ENCODE assay signal across 14 mouse cellular contexts in the genomic region with DNA sequence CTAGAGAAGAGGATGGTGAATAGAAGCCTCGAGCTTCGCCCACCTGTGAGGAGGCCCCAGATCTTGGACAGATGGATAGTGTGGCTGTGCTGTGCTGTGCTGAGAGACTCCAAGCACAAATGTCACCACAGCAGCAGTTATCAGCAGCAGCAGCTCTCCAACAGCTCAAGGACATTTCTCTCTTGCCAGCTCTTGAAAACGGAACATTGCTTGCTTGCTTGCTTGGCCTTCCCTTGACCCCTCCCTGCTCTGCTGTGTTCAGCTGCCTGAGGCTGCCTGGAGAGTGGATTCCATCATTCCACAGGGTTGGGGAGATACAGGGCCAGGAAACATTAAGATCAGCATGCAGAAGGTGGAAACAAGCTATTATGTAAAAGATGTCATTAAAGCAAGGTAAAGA. TPM values are rescaled to one million over a fixed set of nuclear protein-coding genes. Genes with fewer than 3 reads are reported as not detected.
DNase-seq lines count a peak whose midpoint lies in the region; ATAC-seq and TF ChIP-seq lines count a peak whose summit lies in the region.
"Not testable (repeated sequence)": the region's sequence is repeated elsewhere in the genome, so short reads cannot be mapped to it uniquely, and the experiment has no call there.
"Had no signal": no experiment of that assay in that cellular context is flagged by ENCODE, and none has a peak within 500 bp of the region (broad histone marks: within the 10 kb centered on the region; RNA-seq: fewer than 3 reads in every experiment).

No protein-coding gene starts in this region.

- H3K36me3 ChIP-seq in heart, embryonic 12.5 days; heart, embryonic 14.5 days (ENCODE audit: control insufficient read depth, insufficient read depth, low read length); heart, embryonic 16.5 days (ENCODE audit: control insufficient read depth, insufficient read depth); kidney, postnatal 0 days (ENCODE audit: insufficient read depth, low read length); lung, embryonic 16.5 days (ENCODE audit: control insufficient read depth, insufficient read depth, low read length): not testable (repeated sequence)

- DNase-seq in kidney, adult 9 months, result peak; percentile 26
- DNase-seq in kidney, postnatal 0 days (ENCODE audit: low spot score), result not testable (repeated sequence)

- H3K4me2 ChIP-seq in heart, embryonic 12.5 days; heart, embryonic 14.5 days (ENCODE audit: low read length); heart, embryonic 16.5 days (ENCODE audit: low read depth, low read length); kidney, postnatal 0 days (ENCODE audit: low read length); lung, embryonic 16.5 days (ENCODE audit: low read depth, low read length): not testable (repeated sequence)

- not testable (repeated sequence) for H3K27me3 ChIP-seq in heart, embryonic 12.5 days (replicated peaks); heart, embryonic 14.5 days (ENCODE audit: control insufficient read depth, insufficient read depth, low read length); heart, embryonic 16.5 days (ENCODE audit: control insufficient read depth, insufficient read depth, low read length); kidney, postnatal 0 days (ENCODE audit: insufficient read depth, low read length); lung, embryonic 16.5 days (ENCODE audit: control insufficient read depth, insufficient read depth, low read depth, low read length)

- not testable (repeated sequence) for H3K27ac ChIP-seq in heart, embryonic 12.5 days (ENCODE audit: poor library complexity, severe bottlenecking); heart, embryonic 14.5 days (replicated peaks in 1 of 2; ENCODE audit: control insufficient read depth in 1 of 2, insufficient read depth in 1 of 2, low read depth in 2 of 2, low read length in 2 of 2); heart, embryonic 16.5 days (ENCODE audit: low read length); kidney, postnatal 0 days; lung, embryonic 16.5 days (ENCODE audit: low read length)

- ATAC-seq in heart, embryonic 12.5 days (ENCODE audit: insufficient number of reproducible peaks, low FRiP score), result peak; percentile 22; the same call in 1 of the 2 replicates
- 0 out of 2 replicates have a peak, but pooled peaks have one; percentile 47 for ATAC-seq in heart, embryonic 14.5 days (ENCODE audit: insufficient number of reproducible peaks, insufficient read depth, low FRiP score, low read depth)
- peak; percentile 75 for ATAC-seq in heart, embryonic 16.5 days (replicated peaks; ENCODE audit: extremely low read depth, insufficient read depth, low FRiP score)
- ATAC-seq in kidney, postnatal 0 days (replicated peaks; ENCODE audit: low FRiP score, low read depth), result 0 out of 2 replicates have a peak, but pooled peaks have one; percentile 13
- peak; percentile 83 for ATAC-seq in lung, embryonic 16.5 days (ENCODE audit: low read depth)
- ATAC-seq in megakaryocyte progenitor cell, adult 5-6 weeks (replicated peaks; ENCODE audit: poor library complexity), result peak; percentile 37; the same call in 1 of the 2 replicates

- no CpG with 5 or more reads among the region's 3 CpGs for WGBS in heart, embryonic 12.5 days
- no CpG with 5 or more reads among the region's 3 CpGs for WGBS in heart, embryonic 14.5 days
- no CpG with 5 or more reads among the region's 3 CpGs for WGBS in heart, embryonic 16.5 days
- WGBS in kidney, postnatal 0 days, result no CpG with 5 or more reads among the region's 3 CpGs
- no CpG with 5 or more reads among the region's 3 CpGs for WGBS in lung, embryonic 16.5 days

- H3K4me3 ChIP-seq in heart, embryonic 12.5 days; heart, embryonic 14.5 days (ENCODE audit: control insufficient read depth in 1 of 2, insufficient read depth in 1 of 2, low read depth in 1 of 2, low read length in 2 of 2); heart, embryonic 16.5 days (ENCODE audit: low read length); kidney, postnatal 0 days (replicated peaks; ENCODE audit: low read depth, low read length); lung, embryonic 16.5 days (ENCODE audit: low read length): not testable (repeated sequence)

- not testable (repeated sequence) for TF ChIP-seq CTCF in kidney, postnatal 0 days (IDR thresholded peaks at IDR 0.05; ENCODE audit: low read depth)

- H3K9me3 ChIP-seq in heart, embryonic 12.5 days (replicated peaks); heart, embryonic 14.5 days (ENCODE audit: control insufficient read depth, low read length); heart, embryonic 16.5 days (replicated peaks; ENCODE audit: control insufficient read depth, low read length); kidney, postnatal 0 days (replicated peaks; ENCODE audit: low read length); lung, embryonic 16.5 days (ENCODE audit: control insufficient read depth, low read length): not testable (repeated sequence)

- H3K4me1 ChIP-seq in heart, embryonic 12.5 days (replicated peaks); heart, embryonic 14.5 days (ENCODE audit: control insufficient read depth in 2 of 2, insufficient read depth in 2 of 2, low read length in 2 of 2); heart, embryonic 16.5 days (ENCODE audit: control insufficient read depth, insufficient read depth, low read length); kidney, postnatal 0 days (replicated peaks; ENCODE audit: insufficient read depth, low read length); lung, embryonic 16.5 days (replicated peaks; ENCODE audit: control insufficient read depth, insufficient read depth, low read length): not testable (repeated sequence)

- not testable (repeated sequence) for H3K9ac ChIP-seq in heart, embryonic 12.5 days; heart, embryonic 14.5 days (ENCODE audit: low read length); heart, embryonic 16.5 days (ENCODE audit: low read length); kidney, postnatal 0 days (ENCODE audit: low read depth, low read length); lung, embryonic 16.5 days (ENCODE audit: low read length)

RNA-seq across cellular contexts. Expression of a gene that starts 24.6 kb away (rescaled TPM):
- not detected in 2 replicates for polyA plus RNA-seq in heart, embryonic 12.5 days (2016; fragmentation: Nextera tagmentation; extraction: Ambion mirVana)
- polyA plus RNA-seq in heart, embryonic 14.5 days (2014; fragmentation: Nextera tagmentation; extraction: Ambion mirVana), result not detected in 2 replicates
- not detected in 2 replicates for polyA plus RNA-seq in heart, embryonic 16.5 days (2015; fragmentation: Nextera tagmentation; extraction: Ambion mirVana)
- 0.62 and 0.89 TPM in 2 replicates for polyA plus RNA-seq in kidney, postnatal 0 days (2015; fragmentation: Nextera tagmentation; extraction: Ambion mirVana)
- polyA plus RNA-seq in lung, embryonic 16.5 days (2015; fragmentation: Nextera tagmentation; extraction: Ambion mirVana), result 0.24 TPM in 1 of 2 replicates, not detected in the other
- not detected in 2 replicates for total RNA-seq in megakaryocyte progenitor cell, adult 5-6 weeks (2015)
- total RNA-seq in megakaryocyte progenitor cell, adult 5-6 weeks (2017), result not detected in 2 replicates
- total RNA-seq: CH12.LX, G1E had no signal
- polyA plus RNA-seq: CD4-positive, CD25-positive, alpha-beta regulatory T cell, adult 4 months; embryonic facial prominence, embryonic 10.5 days; embryonic facial prominence, embryonic 14.5 days; forebrain, embryonic 11.5 days; forebrain, embryonic 13.5 days; G1E had no signal

RNA-seq across cellular contexts. Expression of a gene that starts 24.9 kb away (rescaled TPM):
- 35.3 and 36.2 TPM in 2 replicates for polyA plus RNA-seq in heart, embryonic 12.5 days (2016; fragmentation: Nextera tagmentation; extraction: Ambion mirVana)
- polyA plus RNA-seq in heart, embryonic 14.5 days (2014; fragmentation: Nextera tagmentation; extraction: Ambion mirVana), result 39.7 and 43.1 TPM in 2 replicates
- polyA plus RNA-seq in heart, embryonic 16.5 days (2015; fragmentation: Nextera tagmentation; extraction: Ambion mirVana), result 31.0 and 33.9 TPM in 2 replicates
- polyA plus RNA-seq in kidney, postnatal 0 days (2015; fragmentation: Nextera tagmentation; extraction: Ambion mirVana), result 92.4 and 98.7 TPM in 2 replicates
- 40.1 TPM in 2 replicates for polyA plus RNA-seq in lung, embryonic 16.5 days (2015; fragmentation: Nextera tagmentation; extraction: Ambion mirVana)
- total RNA-seq in megakaryocyte progenitor cell, adult 5-6 weeks (2015), result 73.9 and 79.4 TPM in 2 replicates
- total RNA-seq in megakaryocyte progenitor cell, adult 5-6 weeks (2017), result 72.3 and 80.8 TPM in 2 replicates

RNA-seq across cellular contexts. Expression of a gene that starts 42.3 kb away (rescaled TPM):
- polyA plus RNA-seq in heart, embryonic 12.5 days (2016; fragmentation: Nextera tagmentation; extraction: Ambion mirVana), result 23.1 and 23.8 TPM in 2 replicates
- polyA plus RNA-seq in heart, embryonic 14.5 days (2014; fragmentation: Nextera tagmentation; extraction: Ambion mirVana), result 24.4 and 27.2 TPM in 2 replicates
- 27.4 and 31.0 TPM in 2 replicates for polyA plus RNA-seq in heart, embryonic 16.5 days (2015; fragmentation: Nextera tagmentation; extraction: Ambion mirVana)
- 28.7 and 33.1 TPM in 2 replicates for polyA plus RNA-seq in kidney, postnatal 0 days (2015; fragmentation: Nextera tagmentation; extraction: Ambion mirVana)
- polyA plus RNA-seq in lung, embryonic 16.5 days (2015; fragmentation: Nextera tagmentation; extraction: Ambion mirVana), result 38.4 and 39.5 TPM in 2 replicates
- total RNA-seq in megakaryocyte progenitor cell, adult 5-6 weeks (2015), result 44.8 and 47.1 TPM in 2 replicates
- 49.2 and 57.0 TPM in 2 replicates for total RNA-seq in megakaryocyte progenitor cell, adult 5-6 weeks (2017)

Comparison
In these comparisons a context has a peak if more than half of its experiments do, and no peak if none do; other contexts are left out.
1. ATAC-seq: peak in every context shown above with its lines; median percentile 83 in lung, embryonic 16.5 days; 75 in heart, embryonic 16.5 days; 47 in heart, embryonic 14.5 days; 37 in megakaryocyte progenitor cell, adult 5-6 weeks; 22 in heart, embryonic 12.5 days; 13 in kidney, postnatal 0 days.